Mouse (Mus musculus) embryonic facial prominence, embryonic 14.5 days (tissue): ENCODE data around the gene Gtf3c6. TPM values are rescaled to one million over a fixed set of nuclear protein-coding genes. Genes with fewer than 3 reads are reported as not detected.

Source experiments
- ATAC-seq: fragments of 200-750 bp; cut with Nextera tagmentation; 2 replicates; pipeline ENCODE4 v1.8.0; 2017; ENCODE audit warnings: low read depth, moderate number of reproducible peaks, moderate TSS enrichment
- DNase-seq: peaks from one replicate; pipeline ENCODE4 v3.0.0-alpha.2; 2015; ENCODE audit warnings: low spot score
- H3K27ac ChIP-seq: fragments of 300-500 bp; sonication (generic); replicated peaks from 2 replicates; pipeline ENCODE4 v1.5.1; 2014; ENCODE audit warnings: low read depth, mild to moderate bottlenecking, low read length, moderate library complexity
- H3K27me3 ChIP-seq: fragments of 300-500 bp; sonication (generic); replicated peaks from 2 replicates; pipeline ENCODE4 v1.6.1; 2014; ENCODE audit warnings: low read length; ENCODE audit not compliant: control insufficient read depth, insufficient read depth
- H3K36me3 ChIP-seq: fragments of 300-500 bp; sonication (generic); 2 replicates; pipeline ENCODE4 v1.6.1; 2014; ENCODE audit warnings: low read length, mixed read lengths; ENCODE audit not compliant: control insufficient read depth, insufficient read depth
- H3K4me1 ChIP-seq: fragments of 300-500 bp; sonication (generic); 2 replicates; pipeline ENCODE4 v1.6.1; 2014; ENCODE audit warnings: antibody characterized with exemption, low read length; ENCODE audit not compliant: control insufficient read depth, insufficient read depth
- H3K4me2 ChIP-seq: fragments of 300-500 bp; sonication (generic); 2 replicates; pipeline ENCODE4 v1.6.1; 2014; ENCODE audit warnings: low read depth, mild to moderate bottlenecking, low read length, moderate library complexity, mixed read lengths
- H3K4me3 ChIP-seq: fragments of 300-500 bp; sonication (generic); 2 replicates; pipeline ENCODE4 v1.5.1; 2014; ENCODE audit warnings: low read depth, mild to moderate bottlenecking, low read length
- H3K9ac ChIP-seq: fragments of 300-500 bp; sonication (generic); 2 replicates; pipeline ENCODE4 v1.6.1; 2014; ENCODE audit warnings: low read depth, mild to moderate bottlenecking, low read length, moderate library complexity, mixed read lengths
- H3K9me3 ChIP-seq: fragments of 300-500 bp; sonication (generic); 2 replicates; pipeline ENCODE4 v1.6.1; 2016; ENCODE audit warnings: low read length; ENCODE audit not compliant: control insufficient read depth
- WGBS: fragments of 180-500 bp; shearing (Covaris S2); extraction: QIAGEN DNeasy Blood & Tissue Kit; methylation state at CpG from one replicate; pipeline ENCODE4 v1.1.7; 2014; 5-methylcytosine and 5-hydroxymethylcytosine counted together
- polyA plus RNA-seq: library from polyadenylated mRNA; unstranded; fragments of >200 nt; fragmentation: Nextera tagmentation; extraction: Ambion mirVana; gene quantifications from 2 replicates; pipeline ENCODE4 v1.2.1, GENCODE M21; 2014

The Gtf3c6 gene
- polyA plus RNA-seq, 1 experiment from 2014 or later = 82.5 TPM

GRCm38 (mm10) chr10:40285571-40285970 is 27.7 kb upstream of the Gtf3c6 start:
- ATAC-seq (no peak), DNase-seq (no peak)
- Histone ChIP-seq H3K4me1 (no peaks in the 10 kb centered on the region), H3K27me3 (no peaks in the 10 kb centered on the region), H3K9ac (no peak overlapping the region), H3K4me2 (no peak overlapping the region), H3K9me3 (no peaks in the 10 kb centered on the region), H3K36me3 (peaks cover 34% of the 10 kb centered on the region), H3K27ac (no peak overlapping the region), H3K4me3 (no peak overlapping the region)
- 92% methylated on average over 1 of the region's 1 CpGs for WGBS

- 91% methylated on average over 3 of the region's 3 CpGs for WGBS
- Histone ChIP-seq H3K9ac (no peak overlapping the region), H3K4me1 (no peaks in the 10 kb centered on the region), H3K27me3 (no peaks in the 10 kb centered on the region), H3K4me2 (no peak overlapping the region), H3K27ac (no peak overlapping the region), H3K4me3 (no peak overlapping the region), H3K36me3 (peaks cover 31% of the 10 kb centered on the region), H3K9me3 (no peaks in the 10 kb centered on the region)
- ATAC-seq (no peak), DNase-seq (no peak)
Measured at GRCm38 (mm10) chr10:40284997-40285396, 27.1 kb upstream of the Gtf3c6 start.

- no peaks in the 10 kb centered on the region for H3K9me3 ChIP-seq
- H3K27me3 ChIP-seq = no peaks in the 10 kb centered on the region
- DNase-seq (no peak), ATAC-seq (no peak)
- peaks cover 26% of the 10 kb centered on the region for H3K36me3 ChIP-seq
- H3K4me3 ChIP-seq = no peak overlapping the region
- H3K4me1 ChIP-seq = no peaks in the 10 kb centered on the region
- H3K9ac ChIP-seq = no peak overlapping the region
- WGBS = 85% methylated on average over 10 of the region's 10 CpGs
- H3K27ac ChIP-seq = no peak overlapping the region
- no peak overlapping the region for H3K4me2 ChIP-seq
Measured at GRCm38 (mm10) chr10:40284179-40284831, 26.4 kb upstream of the Gtf3c6 start.

- H3K4me2 ChIP-seq = no peak overlapping the region
- H3K27ac ChIP-seq = no peak overlapping the region
- H3K9me3 ChIP-seq = no peaks in the 10 kb centered on the region
- no peak overlapping the region for H3K9ac ChIP-seq
- H3K4me1 ChIP-seq = no peaks in the 10 kb centered on the region
- WGBS = 92% methylated on average over 9 of the region's 9 CpGs
- no peak for ATAC-seq
- H3K4me3 ChIP-seq = no peak overlapping the region
- peaks cover 26% of the 10 kb centered on the region for H3K36me3 ChIP-seq
- H3K27me3 ChIP-seq = no peaks in the 10 kb centered on the region
- no peak for DNase-seq
Measured at GRCm38 (mm10) chr10:40283636-40284035, 25.7 kb upstream of the Gtf3c6 start.

- no peaks in the 10 kb centered on the region for H3K4me1 ChIP-seq
- H3K9me3 ChIP-seq = no peaks in the 10 kb centered on the region
- DNase-seq = no peak
- no peak overlapping the region for H3K9ac ChIP-seq
- no peak overlapping the region for H3K4me2 ChIP-seq
- H3K4me3 ChIP-seq = no peak overlapping the region
- WGBS = 89% methylated on average over 2 of the region's 2 CpGs
- no peak for ATAC-seq
- no peaks in the 10 kb centered on the region for H3K27me3 ChIP-seq
- H3K27ac ChIP-seq = no peak overlapping the region
- H3K36me3 ChIP-seq = peaks cover 18% of the 10 kb centered on the region; the same call in 1 of the 2 replicates
Measured at GRCm38 (mm10) chr10:40281565-40281964, 23.7 kb upstream of the Gtf3c6 start.

- ATAC-seq = peak; percentile 53; the same call in 1 of the 2 replicates
- Histone ChIP-seq H3K9ac (no peak overlapping the region), H3K9me3 (no peaks in the 10 kb centered on the region), H3K4me1 (no peaks in the 10 kb centered on the region), H3K27ac (no peak overlapping the region), H3K4me3 (no peak overlapping the region), H3K36me3 (0 out of 2 replicates have a peak, but pooled peaks cover 4% of the 10 kb centered on the region), H3K4me2 (no peak overlapping the region), H3K27me3 (no peaks in the 10 kb centered on the region)
- 35% methylated on average over 5 of the region's 5 CpGs for WGBS
- peak; percentile 23 for DNase-seq
Measured at GRCm38 (mm10) chr10:40278317-40278716, 20.4 kb upstream of the Gtf3c6 start.

GRCm38 (mm10) chr10:40275991-40276390 is 18.1 kb upstream of the Gtf3c6 start:
- ATAC-seq (no peak), DNase-seq (no peak)
- no peak overlapping the region for H3K27ac ChIP-seq
- WGBS = 50% methylated on average over 7 of the region's 7 CpGs
- no peak overlapping the region for H3K4me2 ChIP-seq
- no peaks in the 10 kb centered on the region for H3K36me3 ChIP-seq
- no peaks in the 10 kb centered on the region for H3K9me3 ChIP-seq
- H3K4me1 ChIP-seq = no peaks in the 10 kb centered on the region
- H3K9ac ChIP-seq = no peak overlapping the region
- H3K4me3 ChIP-seq = no peak overlapping the region
- H3K27me3 ChIP-seq = no peaks in the 10 kb centered on the region

GRCm38 (mm10) chr10:40273938-40274337 is 16.0 kb upstream of the Gtf3c6 start:
- no peak for ATAC-seq
- no peaks in the 10 kb centered on the region for H3K36me3 ChIP-seq
- 81% methylated on average over 5 of the region's 5 CpGs for WGBS

GRCm38 (mm10) chr10:40271216-40271615 is 13.3 kb upstream of the Gtf3c6 start:
- H3K4me2 ChIP-seq = no peak overlapping the region
- WGBS = 86% methylated on average over 3 of the region's 3 CpGs
- H3K4me1 ChIP-seq = no peaks in the 10 kb centered on the region
- no peak for ATAC-seq
- no peaks in the 10 kb centered on the region for H3K9me3 ChIP-seq
- H3K9ac ChIP-seq = no peak overlapping the region
- H3K36me3 ChIP-seq = no peaks in the 10 kb centered on the region
- H3K27ac ChIP-seq = no peak overlapping the region
- no peak for DNase-seq
- no peak overlapping the region for H3K4me3 ChIP-seq
- H3K27me3 ChIP-seq = no peaks in the 10 kb centered on the region

More at GRCm38 (mm10) chr10:40273938-40274337, 16.0 kb upstream of the Gtf3c6 start:
- DNase-seq = no peak
- no peaks in the 10 kb centered on the region for H3K9me3 ChIP-seq
- H3K4me2 ChIP-seq = no peak overlapping the region
- no peak overlapping the region for H3K9ac ChIP-seq
- H3K4me3 ChIP-seq = no peak overlapping the region
- no peaks in the 10 kb centered on the region for H3K27me3 ChIP-seq
- H3K27ac ChIP-seq = no peak overlapping the region
- H3K4me1 ChIP-seq = no peaks in the 10 kb centered on the region
